Mouse (Mus musculus): ENCODE measurements at regions not wholly inside any gene's neighbourhood (a gene's known extent, or its start where the extent isn't known, plus 50 kb on each side); places are given as distances from the start of the nearest gene placed in this dataset.

DNA sequence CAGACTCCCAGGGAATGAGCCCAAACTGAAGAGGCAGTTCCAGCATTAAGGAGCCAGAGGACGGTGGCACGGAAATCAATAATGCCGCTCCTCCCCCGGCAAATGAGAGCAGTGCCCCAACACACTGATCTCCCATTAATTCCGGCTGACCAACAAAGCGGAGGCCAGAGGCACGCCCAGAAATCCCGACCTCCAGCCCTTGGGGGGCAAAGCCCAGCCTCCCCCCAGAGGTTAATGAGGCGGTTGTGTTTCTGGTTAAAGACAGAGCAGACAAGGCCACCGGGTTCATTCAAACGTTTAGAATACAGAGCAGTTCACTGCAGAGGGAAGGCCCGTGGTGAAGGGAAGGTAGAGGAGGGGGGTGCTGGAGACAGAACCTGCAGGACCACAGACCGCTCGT is 149.9 kb upstream of the Tshz3 start:
- DNase-seq: no peak

DNA sequence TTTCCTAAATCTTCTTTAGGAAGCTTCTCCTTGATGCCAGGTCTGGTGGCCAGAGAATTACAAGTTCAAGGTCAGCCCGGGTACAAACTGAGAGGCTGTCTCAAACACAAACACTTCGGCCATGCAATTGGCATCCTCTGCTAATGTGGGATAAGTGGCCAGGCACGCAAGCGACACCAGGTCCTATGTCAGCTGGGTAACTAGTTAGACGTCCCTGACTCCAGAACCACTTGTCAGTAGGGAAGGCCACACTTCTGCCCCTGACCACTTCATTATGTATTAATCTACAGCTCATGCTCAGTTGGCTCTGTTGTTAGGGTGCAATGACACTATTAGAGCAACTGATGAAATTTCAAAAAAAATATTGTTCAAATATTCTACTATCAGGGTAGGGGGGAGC is 149.5 kb upstream of the Tshz3 start:
- DNase-seq: no peak

DNA sequence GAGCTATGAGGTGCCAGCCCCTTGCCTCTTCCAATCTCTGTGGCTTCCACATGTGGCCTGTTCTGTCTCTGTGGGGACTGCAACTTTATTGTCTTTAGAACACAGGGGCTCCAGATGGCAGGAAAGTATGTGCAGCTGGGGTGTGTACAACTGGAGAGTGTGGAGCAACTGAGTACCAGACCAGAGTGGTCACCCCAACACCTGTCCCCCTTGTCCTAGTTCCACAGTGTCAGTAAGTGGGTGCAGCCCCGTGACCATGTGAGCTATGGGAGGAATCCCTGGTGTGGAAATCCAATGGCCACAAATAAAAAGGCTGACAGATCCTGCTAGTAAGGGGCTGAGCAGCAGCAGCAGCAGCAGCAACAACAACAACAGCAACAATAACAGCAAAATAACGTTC is 126.9 kb upstream of the Tshz3 start:
- no peak for DNase-seq

DNA sequence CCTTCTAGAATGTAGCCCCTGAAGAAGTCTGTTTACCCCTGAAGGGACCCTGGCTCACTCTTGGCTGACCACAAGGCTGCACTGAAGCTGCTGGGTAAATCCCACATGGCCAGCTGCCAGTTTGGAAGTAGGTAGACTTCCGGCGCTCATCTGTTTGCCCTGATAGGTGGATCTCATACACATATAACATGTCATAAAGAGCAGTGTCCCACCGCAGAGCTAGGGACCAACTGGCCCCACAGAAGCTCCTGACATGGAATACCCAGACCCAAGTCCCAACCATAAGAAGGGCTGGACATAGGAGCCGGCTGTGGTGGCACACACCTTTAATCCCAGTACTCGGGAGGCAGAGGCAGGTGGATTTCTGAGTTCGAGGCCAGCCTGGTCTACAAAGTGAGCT is 115.8 kb upstream of the Tshz3 start:
- no peak for DNase-seq

DNA sequence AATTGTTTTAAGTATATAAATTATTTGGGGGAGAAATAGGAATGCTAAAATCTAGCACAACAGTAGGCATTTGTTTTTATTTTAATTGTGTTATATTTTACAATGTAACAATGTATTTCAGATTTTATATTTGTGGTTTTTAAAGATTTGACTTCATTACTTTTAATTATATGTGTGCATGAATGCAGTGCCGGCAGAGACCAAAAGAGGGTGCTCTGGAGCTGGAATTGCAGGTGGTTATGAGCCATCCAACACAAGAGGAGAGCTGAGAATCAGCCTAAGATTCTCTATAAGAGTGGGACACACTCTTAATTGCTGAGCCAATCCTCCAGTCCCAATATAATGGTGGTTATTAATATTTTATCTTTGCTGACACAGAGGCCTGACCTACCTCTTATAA is 112.9 kb upstream of the Tshz3 start:
- DNase-seq: no peak

DNA sequence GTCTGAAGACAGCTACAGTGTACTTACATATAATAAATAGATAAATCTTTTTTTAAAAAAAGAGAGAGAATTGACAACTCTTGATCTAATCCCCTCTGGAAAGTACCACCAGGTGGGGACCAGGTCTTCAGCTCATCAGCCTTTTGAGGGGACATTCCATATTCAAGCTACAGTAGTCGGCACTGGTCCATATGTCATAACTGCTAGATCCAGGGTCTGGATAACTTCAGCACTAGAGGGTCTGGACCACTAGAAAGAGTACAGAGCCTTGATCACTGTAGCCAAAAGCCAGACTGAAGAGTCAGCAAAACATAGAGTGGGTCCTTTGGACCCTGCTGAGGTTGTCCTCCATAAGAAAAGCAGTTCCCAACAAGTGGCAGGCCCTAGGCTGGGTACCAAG is 106.4 kb upstream of the Tshz3 start:
- no peak for DNase-seq

DNA sequence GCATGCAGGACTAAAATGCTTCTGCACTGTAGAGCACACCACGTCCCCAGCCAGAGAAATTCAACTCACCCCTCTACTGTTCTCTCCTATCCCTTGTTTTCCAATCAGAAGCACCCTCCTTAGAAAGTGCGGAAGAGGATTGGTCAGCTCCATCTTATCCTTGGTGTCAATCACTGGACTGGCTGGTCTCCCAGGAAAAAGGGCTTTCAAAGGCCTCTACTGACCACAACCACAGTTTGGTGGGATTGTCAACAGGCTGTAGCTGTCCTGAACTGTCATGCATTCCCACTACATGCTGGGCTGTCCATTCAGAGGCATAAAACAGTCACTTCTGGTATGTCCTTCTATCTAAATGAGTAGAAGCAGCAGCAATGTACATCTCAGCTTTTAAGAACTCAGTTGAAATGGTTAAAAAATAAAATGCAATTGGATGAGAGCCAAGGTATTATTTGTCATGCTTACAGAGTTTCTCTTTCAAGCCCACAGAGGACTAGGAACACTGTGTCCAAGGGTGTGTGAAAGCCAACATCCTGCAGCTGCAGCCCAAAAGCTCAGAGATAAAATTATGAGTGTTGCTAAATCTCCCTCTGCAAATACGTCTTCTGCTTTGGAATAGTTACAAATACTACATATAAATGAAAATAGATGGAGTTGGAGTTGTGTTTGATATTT is 101.2 kb upstream of the Tshz3 start:
- DNase-seq: no peak

DNA sequence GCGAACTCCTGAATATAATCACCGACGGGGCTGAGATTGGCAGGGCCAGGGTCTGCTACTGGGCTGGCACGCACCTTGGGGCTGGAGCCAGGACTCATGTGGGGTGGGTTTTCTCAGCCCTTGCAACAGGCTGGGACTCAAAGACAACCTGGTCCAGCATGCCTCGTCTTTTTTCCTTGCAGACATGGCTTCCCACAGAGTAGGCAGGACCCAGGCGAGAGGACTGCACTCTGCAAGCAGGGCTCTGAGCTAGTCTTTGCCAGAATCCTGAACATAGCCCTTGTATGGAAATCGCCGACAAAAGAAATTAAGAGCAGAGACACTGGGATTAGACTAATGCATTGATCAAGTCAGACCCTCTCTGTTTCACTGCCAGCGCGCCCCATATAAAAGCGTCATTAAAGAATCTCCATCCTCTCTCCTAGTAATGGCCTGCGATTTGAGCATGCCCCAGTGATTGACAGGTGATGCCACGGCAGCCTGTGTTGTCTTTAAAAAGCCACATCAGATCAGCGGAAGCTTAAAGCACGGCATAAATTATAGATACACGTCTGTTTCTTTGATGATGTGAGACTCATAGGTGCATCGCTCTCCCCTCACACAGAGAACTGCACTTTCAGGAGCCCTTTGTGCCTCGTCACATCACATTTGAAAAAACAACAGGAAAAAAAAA is 92.8 kb upstream of the Tshz3 start:
- no peak for DNase-seq

DNA sequence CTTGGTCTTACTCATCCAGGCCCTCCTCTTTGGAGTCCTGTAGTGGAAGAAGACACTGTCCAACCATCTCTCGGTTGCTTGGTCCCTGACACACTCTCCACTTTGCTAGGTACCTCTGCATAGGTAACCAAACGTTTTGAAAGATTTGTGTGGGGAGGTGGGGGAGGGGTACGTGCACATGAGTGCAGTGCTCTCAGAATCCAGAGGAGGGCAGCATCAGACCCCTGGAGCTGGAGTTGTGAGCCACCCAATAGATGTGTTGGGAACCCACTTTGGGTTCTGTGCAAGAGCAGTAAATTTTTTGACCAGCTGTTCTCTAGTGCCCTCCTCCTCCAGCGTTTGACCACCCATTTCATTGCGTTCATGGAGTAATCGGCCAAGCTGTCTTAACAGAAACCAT is 77.7 kb upstream of the Tshz3 start:
- no peak for DNase-seq

DNA sequence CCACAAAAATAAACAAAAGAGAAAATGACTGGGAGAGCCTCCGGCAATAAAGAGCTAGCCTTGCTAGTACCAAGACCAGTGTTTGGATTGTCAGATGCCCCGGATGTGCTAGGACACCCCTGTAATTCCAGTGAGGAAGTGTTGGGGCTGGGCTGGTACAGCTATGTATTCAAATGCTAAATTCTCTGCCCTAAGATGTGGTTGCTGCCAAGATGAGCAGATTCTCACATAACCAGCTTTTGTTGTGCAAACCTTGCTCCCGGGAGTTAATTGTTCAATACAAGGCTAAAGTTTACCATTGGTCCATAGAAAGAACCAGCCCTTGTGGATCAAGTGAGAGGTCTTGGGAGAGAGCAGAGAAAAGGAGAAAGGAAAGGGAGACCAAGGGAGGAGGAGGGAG is 53.7 kb upstream of the Tshz3 start:
- no peak for DNase-seq
